Mouse (Mus musculus): Measurements from ENCODE around the gene Ak2. TPM values are rescaled to one million over a fixed set of nuclear protein-coding genes. Genes with fewer than 3 reads are reported as not detected.

Gene Ak2
- polyA plus RNA-seq (2012; rRNA removed; ENCODE audit: low replicate concordance): 114 and 267 TPM in 2 replicates

DNA sequence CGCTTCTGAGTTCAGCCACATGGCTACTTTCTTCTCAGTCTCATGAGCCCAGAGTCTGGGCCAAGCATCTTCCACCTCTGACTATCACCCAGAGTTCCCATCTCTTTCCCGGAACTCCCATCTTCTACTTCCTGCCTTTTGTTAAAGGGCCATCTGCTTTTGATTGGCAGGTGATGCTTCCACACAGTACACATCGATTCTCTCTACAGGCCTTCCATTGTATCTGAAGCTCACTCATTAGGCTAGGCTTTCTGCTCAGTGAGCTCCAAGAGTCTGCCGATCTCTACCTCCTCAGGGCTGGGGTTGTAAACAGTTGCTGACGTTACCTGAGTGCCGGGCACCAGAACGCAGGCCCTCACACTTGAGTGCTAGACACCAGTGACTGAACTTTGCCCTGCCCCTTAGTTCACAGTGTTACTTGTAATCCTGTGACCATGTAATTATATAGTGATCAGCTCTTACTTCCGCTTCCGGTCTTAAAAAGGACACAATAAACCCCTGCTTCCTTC lies at the start of gene Ak2:
TSS of gene Ak2 (plus strand) at position 459 of the 509 bp plus-strand sequence.

DNA sequence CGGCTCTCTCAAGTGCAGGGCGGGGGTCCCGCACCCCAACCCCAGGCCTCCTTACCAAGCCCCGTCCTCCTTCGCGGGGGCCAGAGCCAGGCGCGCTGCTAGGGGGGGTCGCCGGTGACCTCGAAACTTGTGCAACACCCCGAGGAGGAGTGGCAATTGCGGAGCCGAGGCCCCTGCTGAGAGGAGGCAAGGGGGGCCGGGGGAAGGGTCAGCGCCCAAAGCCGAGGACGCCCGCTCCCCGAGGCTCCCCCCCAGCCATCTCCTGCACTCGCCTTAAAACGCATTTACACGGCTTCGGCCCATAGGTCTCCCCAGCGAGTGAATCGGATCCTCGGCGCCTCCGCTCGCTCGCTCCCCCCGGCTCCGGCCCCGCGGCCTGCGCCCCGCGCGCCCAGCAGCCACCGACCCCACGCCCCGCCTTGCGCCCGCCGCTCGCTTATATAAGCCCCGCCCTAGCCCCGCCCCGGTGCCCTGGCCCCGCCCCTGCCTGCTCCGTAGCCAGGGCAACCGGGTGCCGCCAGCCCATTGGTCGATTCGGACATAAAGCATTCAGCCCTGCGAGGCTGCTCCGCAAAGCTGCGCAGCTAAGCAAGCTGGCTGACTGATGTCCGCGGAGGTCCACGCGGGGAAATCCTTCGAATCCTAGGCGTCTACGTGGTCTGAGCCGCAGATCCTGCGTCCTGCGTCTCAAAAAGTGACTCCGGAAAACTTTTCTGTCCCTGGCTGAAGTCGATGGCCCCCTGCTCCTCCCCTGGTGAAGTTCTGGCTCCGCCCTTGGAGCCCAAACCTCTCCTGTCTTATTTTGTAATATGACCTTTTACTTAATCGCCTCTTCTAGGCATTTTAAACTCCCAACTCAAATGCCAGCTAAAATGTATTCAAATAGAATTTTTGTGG lies 29.5 kb upstream of the Ak2 start, which contains the start of gene Azin2:
TSS of gene Azin2 (minus strand) at position 414 of the 897 bp plus-strand sequence.

DNA sequence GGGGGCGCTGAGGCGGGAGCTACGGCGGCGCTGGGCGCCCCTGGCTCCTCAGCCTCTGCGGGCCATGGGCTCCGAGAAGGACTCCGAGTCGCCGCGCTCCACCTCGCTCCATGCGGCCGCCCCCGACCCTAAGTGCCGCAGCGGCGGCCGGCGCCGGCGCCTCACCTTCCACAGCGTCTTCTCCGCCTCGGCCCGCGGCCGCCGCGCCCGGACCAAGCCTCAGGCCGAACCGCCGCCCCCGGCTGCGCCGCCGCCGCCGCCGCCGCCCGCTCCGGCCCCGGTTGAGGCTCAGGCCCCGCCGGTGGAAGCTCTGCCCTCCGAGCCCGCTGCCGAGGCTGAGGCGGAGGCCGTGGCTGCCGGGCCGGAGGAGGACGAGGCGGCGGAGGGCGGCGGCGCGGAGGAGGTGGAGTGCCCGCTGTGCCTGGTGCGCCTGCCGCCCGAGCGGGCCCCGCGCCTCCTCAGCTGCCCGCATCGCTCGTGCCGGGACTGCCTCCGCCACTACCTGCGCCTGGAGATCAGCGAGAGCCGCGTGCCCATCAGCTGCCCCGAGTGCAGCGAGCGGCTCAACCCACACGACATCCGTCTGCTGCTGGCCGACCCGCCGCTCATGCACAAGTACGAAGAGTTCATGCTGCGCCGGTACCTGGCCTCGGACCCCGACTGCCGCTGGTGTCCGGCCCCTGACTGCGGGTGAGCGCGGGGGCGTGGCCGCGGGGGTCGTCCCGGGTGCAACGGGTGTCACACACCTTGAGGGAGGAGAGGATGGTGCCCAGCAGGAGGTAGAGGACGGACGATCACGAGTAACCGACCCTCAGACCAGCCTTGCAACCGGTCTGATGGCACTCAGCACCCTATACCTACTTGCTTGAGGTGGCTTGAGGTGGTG lies 66.7 kb downstream of the Ak2 start, which contains the start of gene Rnf19b:
TSS of gene Rnf19b (plus strand) at position 65 of the 886 bp plus-strand sequence.

Other genes with a start within 250 kb of the Ak2 start
- gene A3galt2, start 236.6 kb upstream of the Ak2 start, polyA plus RNA-seq (2012; rRNA removed; ENCODE audit: low replicate concordance): 0.56 and 0.59 TPM in 2 replicates
- gene Zfp362, start 185.9 kb upstream of the Ak2 start, polyA plus RNA-seq (2012; rRNA removed; ENCODE audit: low replicate concordance): 24.7 and 41.7 TPM in 2 replicates
- gene Trim62, start 108.4 kb upstream of the Ak2 start, polyA plus RNA-seq (2012; rRNA removed; ENCODE audit: low replicate concordance): 4.1 and 8.1 TPM in 2 replicates
- 25.3 and 35.4 TPM in 2 replicates for gene Azin2, start 29.5 kb upstream of the Ak2 start, polyA plus RNA-seq (2012; rRNA removed; ENCODE audit: low replicate concordance)
- 40.5 and 44.4 TPM in 2 replicates for gene Rnf19b, start 66.3 kb downstream of the Ak2 start, polyA plus RNA-seq (2012; rRNA removed; ENCODE audit: low replicate concordance)
- gene Tmem54, start 113.6 kb downstream of the Ak2 start, polyA plus RNA-seq (2012; rRNA removed; ENCODE audit: low replicate concordance): 20.8 TPM in 1 of 2 replicates, not detected in the other
- 2.0 and 2.2 TPM in 2 replicates for gene Hpca, start 130.1 kb downstream of the Ak2 start, polyA plus RNA-seq (2012; rRNA removed; ENCODE audit: low replicate concordance)
- 2.2 and 16.0 TPM in 2 replicates for gene Fndc5, start 145.0 kb downstream of the Ak2 start, polyA plus RNA-seq (2012; rRNA removed; ENCODE audit: low replicate concordance)
- 15.1 and 31.4 TPM in 2 replicates for gene S100pbp, start 197.8 kb downstream of the Ak2 start, polyA plus RNA-seq (2012; rRNA removed; ENCODE audit: low replicate concordance)
- 21.1 and 32.9 TPM in 2 replicates for gene Yars, start 197.8 kb downstream of the Ak2 start, polyA plus RNA-seq (2012; rRNA removed; ENCODE audit: low replicate concordance)

All from subcutaneous adipose tissue, adult 2 months (tissue).